Mouse (Mus musculus): ENCODE results near the gene Mmel1. TPM values are rescaled to one million over a fixed set of nuclear protein-coding genes. Genes with fewer than 3 reads are reported as not detected.

Mmel1 gene
- polyA plus RNA-seq, 1 experiment from 2014 or later, result 0.41 TPM

GRCm38 (mm10) chr4:154867257-154867656, 2.1 kb upstream of the Mmel1 start:
- WGBS, result 88% methylated on average over 6 of the region's 6 CpGs

GRCm38 (mm10) chr4:154870721-154871120, 1.3 kb downstream of the Mmel1 start:
- ATAC-seq (ENCODE audit: low FRiP score), result no peak
- no peaks in the 10 kb centered on the region for H3K9me3 ChIP-seq (replicated peaks)
- H3K27ac ChIP-seq, result no peak overlapping the region
- H3K4me3 ChIP-seq, result no peak overlapping the region
- no peaks in the 10 kb centered on the region for H3K36me3 ChIP-seq
- peaks cover 8% of the 10 kb centered on the region for H3K4me1 ChIP-seq
- no peak overlapping the region for H3K9ac ChIP-seq
- peaks cover 24% of the 10 kb centered on the region for H3K27me3 ChIP-seq
- no peak overlapping the region for H3K4me2 ChIP-seq (replicated peaks)
- 84% methylated on average over 4 of the region's 4 CpGs for WGBS

More at GRCm38 (mm10) chr4:154867257-154867656, 2.1 kb upstream of the Mmel1 start:
- no peak overlapping the region for H3K9ac ChIP-seq
- ATAC-seq (ENCODE audit: low FRiP score), result no peak
- no peaks in the 10 kb centered on the region for H3K9me3 ChIP-seq (replicated peaks)
- no peak overlapping the region for H3K27ac ChIP-seq
- no peaks in the 10 kb centered on the region for H3K36me3 ChIP-seq
- H3K4me2 ChIP-seq (replicated peaks), result no peak overlapping the region
- peaks cover 21% of the 10 kb centered on the region for H3K4me1 ChIP-seq
- peaks cover 25% of the 10 kb centered on the region for H3K27me3 ChIP-seq
- H3K4me3 ChIP-seq, result no peak overlapping the region

GRCm38 (mm10) chr4:154871757-154872251, 2.4 kb downstream of the Mmel1 start:
- Histone ChIP-seq H3K4me2 (replicated peaks) (peak overlapping the region; percentile 33), H3K9ac (peak overlapping the region; percentile 33), H3K9me3 (replicated peaks) (no peaks in the 10 kb centered on the region), H3K27ac (no peak overlapping the region), H3K36me3 (no peaks in the 10 kb centered on the region), H3K27me3 (peaks cover 24% of the 10 kb centered on the region), H3K4me3 (peak overlapping the region; percentile 16), H3K4me1 (peaks cover 8% of the 10 kb centered on the region)
- no peak for ATAC-seq (ENCODE audit: low FRiP score)
- WGBS, result 3% methylated on average over 13 of the region's 13 CpGs

- 81% methylated on average over 6 of the region's 6 CpGs for WGBS
- no peaks in the 10 kb centered on the region for H3K36me3 ChIP-seq
- no peak for ATAC-seq (ENCODE audit: low FRiP score)
- peaks cover 11% of the 10 kb centered on the region for H3K4me1 ChIP-seq
- H3K4me2 ChIP-seq (replicated peaks), result no peak overlapping the region
- H3K9ac ChIP-seq, result no peak overlapping the region
- H3K27ac ChIP-seq, result no peak overlapping the region
- no peaks in the 10 kb centered on the region for H3K9me3 ChIP-seq (replicated peaks)
- peaks cover 16% of the 10 kb centered on the region for H3K27me3 ChIP-seq
- H3K4me3 ChIP-seq, result no peak overlapping the region
Measured at GRCm38 (mm10) chr4:154873186-154873585, 3.8 kb downstream of the Mmel1 start.

GRCm38 (mm10) chr4:154877864-154878548, 8.6 kb downstream of the Mmel1 start:
- Histone ChIP-seq H3K27ac (peak overlapping the region; percentile 76), H3K27me3 (no peaks in the 10 kb centered on the region), H3K36me3 (no peaks in the 10 kb centered on the region), H3K4me3 (peak overlapping the region; percentile 35), H3K4me1 (peaks cover 10% of the 10 kb centered on the region; the same call in 1 of the 2 replicates), H3K9ac (peak overlapping the region; percentile 47), H3K9me3 (replicated peaks) (no peaks in the 10 kb centered on the region), H3K4me2 (replicated peaks) (peak overlapping the region; percentile 65)
- WGBS, result 14% methylated on average over 16 of the region's 18 CpGs
- ATAC-seq (ENCODE audit: low FRiP score), result peak; percentile 96

GRCm38 (mm10) chr4:154880730-154881129, 11.3 kb downstream of the Mmel1 start:
- Histone ChIP-seq H3K9ac (no peak overlapping the region), H3K4me2 (replicated peaks) (no peak overlapping the region), H3K9me3 (replicated peaks) (no peaks in the 10 kb centered on the region), H3K36me3 (no peaks in the 10 kb centered on the region), H3K4me1 (peaks cover 10% of the 10 kb centered on the region; the same call in 1 of the 2 replicates), H3K27me3 (no peaks in the 10 kb centered on the region), H3K27ac (no peak overlapping the region), H3K4me3 (no peak overlapping the region)
- WGBS, result 88% methylated on average over 6 of the region's 6 CpGs
- ATAC-seq (ENCODE audit: low FRiP score), result no peak

- Histone ChIP-seq H3K4me1 (peaks cover 17% of the 10 kb centered on the region), H3K9me3 (replicated peaks) (no peaks in the 10 kb centered on the region), H3K4me2 (replicated peaks) (no peak overlapping the region), H3K4me3 (no peak overlapping the region), H3K27ac (no peak overlapping the region), H3K27me3 (no peaks in the 10 kb centered on the region), H3K36me3 (no peaks in the 10 kb centered on the region), H3K9ac (no peak overlapping the region)
- ATAC-seq (ENCODE audit: low FRiP score), result no peak
- WGBS, result 37% methylated on average over 12 of the region's 14 CpGs
Measured at GRCm38 (mm10) chr4:154882014-154882659, 12.8 kb downstream of the Mmel1 start.

GRCm38 (mm10) chr4:154885416-154885815, 16.0 kb downstream of the Mmel1 start:
- Histone ChIP-seq H3K27ac (no peak overlapping the region), H3K4me2 (replicated peaks) (no peak overlapping the region), H3K27me3 (no peaks in the 10 kb centered on the region), H3K4me3 (no peak overlapping the region), H3K9ac (no peak overlapping the region), H3K36me3 (no peaks in the 10 kb centered on the region), H3K9me3 (replicated peaks) (no peaks in the 10 kb centered on the region), H3K4me1 (peaks cover 8% of the 10 kb centered on the region)
- 81% methylated on average over 11 of the region's 11 CpGs for WGBS
- ATAC-seq (ENCODE audit: low FRiP score), result no peak

GRCm38 (mm10) chr4:154886876-154887592, 17.6 kb downstream of the Mmel1 start:
- H3K9ac ChIP-seq, result no peak overlapping the region
- H3K36me3 ChIP-seq, result no peaks in the 10 kb centered on the region
- H3K4me3 ChIP-seq, result no peak overlapping the region
- no peak overlapping the region for H3K4me2 ChIP-seq (replicated peaks)
- H3K9me3 ChIP-seq (replicated peaks), result no peaks in the 10 kb centered on the region
- no peak overlapping the region; the same call in 1 of the 2 replicates for H3K27ac ChIP-seq
- H3K27me3 ChIP-seq, result no peaks in the 10 kb centered on the region
- peaks cover 8% of the 10 kb centered on the region for H3K4me1 ChIP-seq
- 64% methylated on average over 13 of the region's 13 CpGs for WGBS
- peak; percentile 32; the same call in 1 of the 2 replicates for ATAC-seq (ENCODE audit: low FRiP score)

- H3K36me3 ChIP-seq, result no peaks in the 10 kb centered on the region
- no peaks in the 10 kb centered on the region for H3K9me3 ChIP-seq (replicated peaks)
- no peak for ATAC-seq (ENCODE audit: low FRiP score)
- H3K27me3 ChIP-seq, result no peaks in the 10 kb centered on the region
- no peak overlapping the region for H3K4me3 ChIP-seq
- no peak overlapping the region; the same call in 1 of the 2 replicates for H3K27ac ChIP-seq
- no peak overlapping the region for H3K4me2 ChIP-seq (replicated peaks)
- H3K4me1 ChIP-seq, result peaks cover 8% of the 10 kb centered on the region
- 87% methylated on average over 15 of the region's 15 CpGs for WGBS
- H3K9ac ChIP-seq, result no peak overlapping the region
Measured at GRCm38 (mm10) chr4:154887593-154888250, 18.3 kb downstream of the Mmel1 start.

GRCm38 (mm10) chr4:154890887-154891286, 21.5 kb downstream of the Mmel1 start:
- no peak overlapping the region for H3K4me3 ChIP-seq
- no peak overlapping the region for H3K27ac ChIP-seq
- no peaks in the 10 kb centered on the region for H3K27me3 ChIP-seq
- no peaks in the 10 kb centered on the region for H3K36me3 ChIP-seq
- H3K9ac ChIP-seq, result no peak overlapping the region
- peaks cover 8% of the 10 kb centered on the region for H3K4me1 ChIP-seq
- 93% methylated on average over 14 of the region's 14 CpGs for WGBS
- H3K9me3 ChIP-seq (replicated peaks), result no peaks in the 10 kb centered on the region
- H3K4me2 ChIP-seq (replicated peaks), result no peak overlapping the region
- no peak for ATAC-seq (ENCODE audit: low FRiP score)

- Histone ChIP-seq H3K27me3 (no peaks in the 10 kb centered on the region; the same call in 1 of the 2 replicates), H3K4me1 (peaks cover 20% of the 10 kb centered on the region), H3K36me3 (no peaks in the 10 kb centered on the region; the same call in 1 of the 2 replicates), H3K4me3 (no peak overlapping the region), H3K9me3 (replicated peaks) (no peaks in the 10 kb centered on the region), H3K27ac (no peak overlapping the region), H3K9ac (no peak overlapping the region), H3K4me2 (replicated peaks) (no peak overlapping the region)
- 80% methylated on average over 5 of the region's 5 CpGs for WGBS
- no peak for ATAC-seq (ENCODE audit: low FRiP score)
Measured at GRCm38 (mm10) chr4:154895549-154895948, 26.2 kb downstream of the Mmel1 start.
